Mouse (Mus musculus): Measurements from ENCODE around the gene Gfod2.

- TF ChIP-seq POLR2A (IDR thresholded peaks at IDR 0.05; ENCODE audit: insufficient read depth, low read depth, low read length) (no peak), CTCF (IDR thresholded peaks at IDR 0.05; ENCODE audit: insufficient read depth, low read depth, low read length) (no peak)
Measured at GRCm38 (mm10) chr8:105700566-105700965, 57.9 kb downstream of the Gfod2 start.
